Mouse (Mus musculus) ES-Bruce4 (cell line): ENCODE data around the gene 1500015O10Rik.

Experiments
- CTCF ChIP-seq: IDR thresholded peaks from one replicate; pipeline ENCODE4 v1.8.1; 2011; ENCODE audit warnings: low read depth, low read length
- EP300 ChIP-seq: IDR thresholded peaks from 2 replicates; pipeline ENCODE4 v1.6.1; 2011; ENCODE audit warnings: low read depth, low read length; ENCODE audit not compliant: insufficient read depth
- POLR2A ChIP-seq: IDR thresholded peaks from one replicate; pipeline ENCODE4 v1.8.1; 2011; ENCODE audit warnings: low read length; ENCODE audit not compliant: insufficient read depth

DNA sequence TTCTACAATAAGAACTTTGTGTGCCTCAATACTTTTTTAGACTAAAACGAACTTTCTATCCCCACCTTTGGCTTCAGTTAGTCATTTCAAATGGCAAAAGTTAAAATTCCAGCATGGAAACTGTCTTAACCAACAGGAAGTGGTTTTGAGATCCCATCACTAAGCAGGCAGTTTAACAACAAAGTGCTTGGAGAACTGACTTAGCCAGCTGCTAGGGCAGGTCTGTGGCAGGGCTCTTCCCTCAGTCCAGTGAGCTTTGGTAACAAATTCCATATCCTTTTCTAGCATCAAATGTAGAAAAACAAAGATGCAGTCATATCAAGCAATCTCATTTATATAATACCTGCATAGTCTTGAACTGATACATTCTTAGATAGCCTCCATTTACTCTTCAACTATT, 7.9 kb upstream of the 1500015O10Rik start:
- TF ChIP-seq CTCF (no peak), POLR2A (no peak), EP300 (no peak)
